Mouse (Mus musculus) G1E (cell line): Measurements from ENCODE around the gene Map6. TPM values are rescaled to one million over a fixed set of nuclear protein-coding genes. Genes with fewer than 3 reads are reported as not detected.

Experiments used
- ATAC-seq: 2 replicates; pipeline ENCODE4 v1.8.0; 2016; ENCODE audit warnings: mild to moderate bottlenecking; ENCODE audit not compliant: insufficient number of reproducible peaks, poor library complexity, low FRiP score, severe bottlenecking; ENCODE audit errors: extremely low read depth
- DNase-seq: peaks from one replicate; pipeline ENCODE4 v3.0.0; 2012; ENCODE audit warnings: low spot score
- H3K27me3 ChIP-seq: 2 replicates; pipeline ENCODE4 v1.6.1; 2012; ENCODE audit warnings: mild to moderate bottlenecking, low read length, inconsistent platforms; ENCODE audit not compliant: insufficient read depth
- H3K36me3 ChIP-seq: replicated peaks from 2 replicates; pipeline ENCODE3; 2012; ENCODE audit warnings: mild to moderate bottlenecking, inconsistent platforms
- H3K4me1 ChIP-seq: 2 replicates; pipeline ENCODE4 v1.6.1; 2012; ENCODE audit warnings: low read depth, low read length, inconsistent platforms, mixed read lengths; ENCODE audit not compliant: insufficient read depth
- H3K4me3 ChIP-seq: 2 replicates; pipeline ENCODE4 v1.5.1; 2012; ENCODE audit warnings: low read depth, mild to moderate bottlenecking, inconsistent platforms, low read length, moderate library complexity, mixed read lengths
- H3K9me3 ChIP-seq: replicated peaks from 2 replicates; pipeline ENCODE4 v1.6.1; 2012; ENCODE audit warnings: inconsistent platforms
- CTCF ChIP-seq: IDR thresholded peaks from 2 replicates; pipeline ENCODE4 v1.5.1; 2012; ENCODE audit warnings: low read depth, low read length, inconsistent platforms, mixed read lengths
- GATA1 ChIP-seq: IDR thresholded peaks from 2 replicates; pipeline ENCODE4 v1.6.1; 2012; ENCODE audit warnings: borderline replicate concordance, low read length, inconsistent platforms, mixed read lengths
- GATA2 ChIP-seq: IDR thresholded peaks from 2 replicates; pipeline ENCODE4 v1.6.1; 2012; ENCODE audit warnings: low read depth, low read length, inconsistent platforms, borderline replicate concordance
- POLR2AphosphoS5 ChIP-seq: IDR thresholded peaks from 2 replicates; pipeline ENCODE4 v1.6.1; 2012; ENCODE audit warnings: low read depth, low read length, inconsistent platforms; ENCODE audit not compliant: insufficient replicate concordance
- TAL1 ChIP-seq: conservative IDR thresholded peaks from 2 replicates; pipeline ENCODE4 v1.6.1; 2012; ENCODE audit warnings: low read depth, low read length, inconsistent platforms, mixed read lengths
- polyA plus RNA-seq: library from polyadenylated mRNA; stranded (reverse); fragments of >175 nt; gene quantifications from 2 replicates; pipeline ENCODE4 v1.2.3, GENCODE M21; 2012
- total RNA-seq, 2 experiments: library from RNA; stranded (forward) in 1 of 2; stranded (reverse) in 1 of 2; fragments of 200-1000 nt in 1 of 2; fragments of >200 nt in 1 of 2; fragmentation: Nextera tagmentation in 1 of 2; gene quantifications; 2 replicates each; pipeline ENCODE4 v1.2.3; 2014 to 2017

Map6 gene
- total and polyA plus RNA-seq, 3 experiments = 0.11 TPM; not detected in 2

DNA sequence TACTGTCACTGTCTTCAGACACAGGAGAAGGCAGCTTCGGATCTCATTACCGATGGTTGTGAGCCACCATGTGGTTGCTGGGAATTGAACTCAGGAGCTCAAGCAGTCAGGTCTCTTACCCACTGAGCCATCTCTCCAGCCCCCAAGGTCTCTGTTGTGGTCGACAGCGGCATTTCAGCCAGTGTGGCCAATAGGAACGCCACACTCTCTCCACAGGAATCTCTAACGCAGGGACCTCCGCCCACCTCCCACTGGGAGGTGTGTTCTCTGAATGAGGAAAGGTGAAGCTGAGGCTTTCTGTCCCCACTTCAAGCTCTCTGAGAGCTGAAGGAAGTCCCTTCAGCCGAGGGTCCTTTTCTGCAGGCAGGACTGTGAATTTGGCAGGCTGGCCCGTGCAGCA lies 16.9 kb upstream of the Map6 start:
- Histone ChIP-seq H3K27me3 (peaks cover 6% of the 10 kb centered on the region; the same call in 1 of the 2 replicates), H3K4me1 (no peaks in the 10 kb centered on the region), H3K4me3 (no peak overlapping the region), H3K9me3 (no peaks in the 10 kb centered on the region), H3K36me3 (no peaks in the 10 kb centered on the region)
- ATAC-seq (no peak), DNase-seq (no peak)
- TF ChIP-seq GATA1 = no peak
- TF ChIP-seq CTCF = no peak
- TF ChIP-seq GATA2 = no peak
- no peak for TF ChIP-seq POLR2AphosphoS5
- TF ChIP-seq TAL1 = no peak

DNA sequence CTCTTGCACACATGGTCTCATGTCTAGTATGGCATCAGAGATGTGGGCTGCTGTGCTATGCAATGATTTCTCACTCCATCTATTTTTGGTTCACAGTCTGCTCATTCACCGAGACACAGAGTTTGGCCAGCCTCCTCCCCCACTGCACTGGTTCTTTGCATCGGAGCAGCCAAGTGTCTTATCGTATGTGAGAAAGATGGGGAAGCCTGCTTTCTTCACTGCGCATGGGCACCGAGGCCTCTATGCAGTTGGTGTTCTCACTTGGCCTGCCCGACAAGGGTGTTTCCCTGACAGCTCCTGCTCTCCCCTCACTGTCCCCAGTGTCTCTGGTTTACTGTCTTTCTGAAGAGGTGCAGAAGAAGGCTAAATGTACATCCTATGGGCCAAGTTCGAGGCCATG lies 12.2 kb upstream of the Map6 start:
- DNase-seq (no peak), ATAC-seq (no peak)
- no peak for TF ChIP-seq GATA2
- no peak for TF ChIP-seq TAL1
- no peak for TF ChIP-seq GATA1
- TF ChIP-seq CTCF = no peak
- no peak for TF ChIP-seq POLR2AphosphoS5
- no peaks in the 10 kb centered on the region for H3K9me3 ChIP-seq
- H3K36me3 ChIP-seq = no peaks in the 10 kb centered on the region
- no peak overlapping the region for H3K4me3 ChIP-seq
- H3K27me3 ChIP-seq = no peaks in the 10 kb centered on the region
- no peaks in the 10 kb centered on the region for H3K4me1 ChIP-seq

DNA sequence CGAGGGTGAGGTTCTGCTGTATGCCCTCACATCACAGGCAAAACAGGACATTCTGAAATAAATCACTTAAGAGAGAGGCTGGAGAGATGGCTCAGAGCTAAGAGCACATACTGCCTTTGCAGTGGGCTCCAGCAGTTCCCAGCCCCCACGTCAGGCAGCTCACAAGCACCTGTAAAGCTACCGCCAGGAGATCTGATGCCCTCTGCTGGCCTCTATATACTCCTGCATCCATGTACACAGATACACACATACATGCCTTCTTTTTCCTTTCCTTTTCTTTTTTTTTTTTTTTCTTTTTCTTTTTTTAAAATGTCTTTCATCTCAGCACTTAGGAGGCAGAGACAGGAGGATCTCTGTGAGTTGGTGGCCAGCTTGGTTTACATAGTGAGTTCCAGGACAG lies 5.3 kb upstream of the Map6 start:
- Histone ChIP-seq H3K4me3 (no peak overlapping the region), H3K9me3 (no peaks in the 10 kb centered on the region), H3K27me3 (peaks cover 2% of the 10 kb centered on the region; the same call in 1 of the 2 replicates), H3K36me3 (no peaks in the 10 kb centered on the region), H3K4me1 (no peaks in the 10 kb centered on the region)
- TF ChIP-seq CTCF (no peak), POLR2AphosphoS5 (no peak), GATA1 (no peak), TAL1 (no peak), GATA2 (no peak)
- ATAC-seq = no peak
- DNase-seq = no peak

DNA sequence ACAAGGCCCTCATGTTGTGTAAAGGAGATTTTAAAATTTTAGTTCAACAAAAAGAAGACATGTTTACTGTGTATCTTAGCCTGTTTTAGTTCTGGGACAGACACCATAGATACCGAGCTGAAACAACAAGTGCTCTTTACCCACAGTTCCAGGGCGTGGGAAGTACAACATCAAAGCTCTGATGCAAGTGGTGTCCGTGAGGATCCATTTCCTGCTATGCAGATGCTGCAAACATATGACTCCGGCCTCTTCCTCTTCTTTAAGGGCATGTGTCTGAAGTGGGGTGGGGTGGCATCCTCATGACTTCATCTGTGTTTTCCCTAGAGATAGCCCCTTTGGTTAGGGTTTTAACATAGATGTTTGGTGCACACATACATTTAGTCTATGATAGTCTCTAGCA lies 3.7 kb upstream of the Map6 start:
- H3K27me3 ChIP-seq = peaks cover 8% of the 10 kb centered on the region; the same call in 1 of the 2 replicates
- H3K9me3 ChIP-seq = 0 out of 2 replicates have a peak, but pooled peaks cover 5% of the 10 kb centered on the region
- no peak for TF ChIP-seq TAL1
- no peak for TF ChIP-seq POLR2AphosphoS5
- TF ChIP-seq GATA2 = no peak
- no peak for TF ChIP-seq GATA1
- no peak for TF ChIP-seq CTCF
- ATAC-seq (no peak), DNase-seq (no peak)
- H3K36me3 ChIP-seq = no peaks in the 10 kb centered on the region
- no peak overlapping the region for H3K4me3 ChIP-seq
- H3K4me1 ChIP-seq = no peaks in the 10 kb centered on the region

DNA sequence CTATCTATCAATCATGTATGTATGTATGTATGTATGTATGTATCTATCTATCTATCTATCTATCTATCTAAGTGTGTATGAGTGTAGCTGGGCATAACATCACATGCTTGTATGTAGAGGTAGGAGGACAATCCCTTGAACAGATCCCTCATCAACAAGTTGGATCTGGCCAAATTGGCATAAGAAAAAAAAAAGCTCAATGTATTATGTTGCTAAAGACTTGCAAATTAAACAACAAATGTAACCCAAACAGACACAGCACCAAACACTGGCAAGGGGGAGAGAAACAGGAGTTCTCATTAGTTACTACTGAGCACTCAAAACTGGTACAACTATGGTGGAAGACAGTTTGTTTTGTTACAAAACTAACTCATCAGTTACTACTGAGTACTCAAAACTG lies 2.6 kb upstream of the Map6 start:
- ATAC-seq (no peak), DNase-seq (no peak)
- Histone ChIP-seq H3K9me3 (0 out of 2 replicates have a peak, but pooled peaks cover 5% of the 10 kb centered on the region), H3K36me3 (no peaks in the 10 kb centered on the region), H3K4me1 (no peaks in the 10 kb centered on the region), H3K27me3 (peaks cover 16% of the 10 kb centered on the region; the same call in 1 of the 2 replicates), H3K4me3 (no peak overlapping the region)
- no peak for TF ChIP-seq CTCF
- no peak for TF ChIP-seq GATA1
- TF ChIP-seq TAL1 = no peak
- TF ChIP-seq GATA2 = no peak
- TF ChIP-seq POLR2AphosphoS5 = no peak

DNA sequence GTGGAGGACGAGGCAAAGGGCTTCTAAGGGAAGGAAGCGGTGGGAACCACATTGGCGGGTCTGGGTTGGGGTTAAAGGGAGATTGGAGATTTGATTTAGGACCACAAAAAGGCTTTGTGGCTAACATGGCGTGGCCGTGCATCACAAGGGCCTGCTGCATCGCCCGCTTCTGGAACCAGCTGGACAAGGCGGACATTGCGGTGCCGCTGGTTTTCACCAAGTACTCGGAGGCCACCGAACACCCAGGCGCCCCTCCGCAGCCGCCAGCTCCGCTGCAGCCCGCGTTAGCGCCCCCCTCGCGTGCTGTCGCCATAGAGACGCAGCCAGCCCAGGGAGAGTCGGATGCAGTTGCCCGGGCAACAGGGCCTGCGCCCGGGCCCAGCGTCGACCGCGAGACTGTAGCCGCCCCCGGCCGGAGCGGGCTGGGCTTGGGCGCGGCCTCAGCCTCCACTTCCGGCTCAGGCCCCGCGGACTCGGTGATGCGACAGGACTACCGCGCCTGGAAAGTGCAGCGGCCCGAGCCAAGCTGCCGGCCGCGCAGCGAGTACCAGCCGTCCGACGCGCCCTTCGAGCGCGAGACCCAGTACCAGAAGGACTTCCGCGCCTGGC lies 754 bp downstream of the Map6 start:
- H3K4me3 ChIP-seq = no peak overlapping the region
- H3K9me3 ChIP-seq = 0 out of 2 replicates have a peak, but pooled peaks cover 5% of the 10 kb centered on the region
- TF ChIP-seq TAL1 (no peak), POLR2AphosphoS5 (no peak), GATA1 (no peak), GATA2 (no peak), CTCF (no peak)

DNA sequence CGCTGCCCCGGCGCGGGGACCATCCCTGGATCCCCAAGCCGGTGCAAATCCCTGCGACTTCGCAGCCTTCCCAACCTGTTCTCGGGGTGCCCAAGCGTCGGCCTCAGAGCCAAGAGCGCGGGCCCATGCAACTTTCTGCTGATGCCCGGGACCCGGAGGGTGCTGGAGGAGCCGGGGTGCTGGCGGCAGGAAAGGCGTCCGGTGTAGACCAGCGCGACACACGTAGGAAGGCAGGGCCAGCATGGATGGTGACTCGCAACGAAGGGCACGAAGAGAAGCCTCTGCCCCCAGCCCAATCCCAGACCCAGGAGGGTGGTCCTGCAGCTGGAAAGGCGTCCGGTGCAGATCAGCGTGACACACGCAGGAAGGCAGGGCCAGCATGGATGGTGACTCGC lies 1.3 kb downstream of the Map6 start:
- Histone ChIP-seq H3K9me3 (0 out of 2 replicates have a peak, but pooled peaks cover 5% of the 10 kb centered on the region), H3K27me3 (peaks cover 16% of the 10 kb centered on the region; the same call in 1 of the 2 replicates)
- ATAC-seq = no peak

More for the DNA sequence above, 754 bp downstream of the Map6 start:
- Histone ChIP-seq H3K4me1 (no peaks in the 10 kb centered on the region), H3K36me3 (no peaks in the 10 kb centered on the region), H3K27me3 (peaks cover 17% of the 10 kb centered on the region; the same call in 1 of the 2 replicates)
- ATAC-seq (no peak), DNase-seq (no peak)

More for the DNA sequence above, 1.3 kb downstream of the Map6 start:
- Histone ChIP-seq H3K4me1 (no peaks in the 10 kb centered on the region), H3K4me3 (no peak overlapping the region), H3K36me3 (no peaks in the 10 kb centered on the region)
- TF ChIP-seq GATA1 = no peak
- TF ChIP-seq POLR2AphosphoS5 = no peak
- no peak for TF ChIP-seq GATA2
- TF ChIP-seq CTCF = no peak
- TF ChIP-seq TAL1 = no peak
- no peak for DNase-seq
